Mouse (Mus musculus): ENCODE measurements around the gene Fam71b. TPM values are rescaled to one million over a fixed set of nuclear protein-coding genes. Genes with fewer than 3 reads are reported as not detected.

The Fam71b gene
- total RNA-seq, 2 experiments from 2014 or later = not detected

Other genes with a start within 250 kb of the Fam71b start
- 1 to 10 TPM; 1.6 to 1.9 TPM for gene Nipal4, start 230.1 kb upstream of the Fam71b start, total RNA-seq (2021)
- 1 to 10 TPM; 5.6 to 6.1 TPM for gene Fndc9, start 161.0 kb upstream of the Fam71b start, total RNA-seq (2021)
- gene Cyfip2, start 83.7 kb upstream of the Fam71b start, total RNA-seq (2021) = 100 to 1,000 TPM; 510 to 532 TPM
- gene Itk, start 7.0 kb upstream of the Fam71b start, total RNA-seq (2021) = under 1 TPM; 0.28 to 0.32 TPM
- 10 to 100 TPM; 30.9 to 32.5 TPM for gene Med7, start 40.4 kb downstream of the Fam71b start, total RNA-seq (2021)
- gene Havcr2, start 58.4 kb downstream of the Fam71b start, total RNA-seq (2021) = 1 to 10 TPM; 2.0 to 2.2 TPM
- gene Gm12169, start 127.7 kb downstream of the Fam71b start, total RNA-seq (2021) = not detected
- gene BC053393, start 175.0 kb downstream of the Fam71b start, total RNA-seq (2021) = not detected
- gene Dppa1, start 232.7 kb downstream of the Fam71b start, total RNA-seq (2021) = not detected

Measured in left cerebral cortex, postnatal 25 days (tissue).